ENCODE assay signal across 17 mouse cellular contexts in the genomic region with DNA sequence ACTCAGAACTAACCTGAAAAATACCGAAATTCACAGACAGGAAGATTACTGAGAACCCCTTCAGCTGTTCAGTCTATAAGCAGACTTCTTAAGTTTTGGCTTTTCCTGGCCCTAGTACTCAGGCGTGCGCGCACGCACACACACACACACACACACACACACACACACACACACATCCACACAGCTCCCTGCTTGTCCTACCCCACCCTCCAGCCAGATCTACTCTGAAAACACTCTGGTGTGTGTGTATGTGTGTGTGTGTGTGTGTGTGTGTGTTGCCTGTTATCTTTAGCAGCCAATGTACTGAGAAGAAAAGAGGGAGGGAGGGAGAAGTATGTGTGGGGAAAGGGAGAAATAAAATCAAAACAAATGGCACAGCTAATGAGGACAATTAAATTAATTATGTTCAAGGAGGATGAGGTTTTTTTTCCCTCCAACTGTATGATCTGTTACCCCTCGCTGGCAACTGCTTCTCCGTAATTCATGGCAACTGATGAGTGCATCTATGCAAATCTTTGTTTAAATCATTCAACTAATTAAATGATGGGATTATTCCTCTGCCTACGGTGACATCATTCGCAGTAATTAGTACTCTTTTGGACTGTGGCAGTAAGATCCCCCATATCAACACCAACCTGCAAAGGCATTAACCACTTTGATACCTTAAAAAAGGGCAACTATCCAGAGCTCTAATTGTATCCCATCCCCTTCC.
DNase-seq lines count a peak whose midpoint lies in the region; ATAC-seq and TF ChIP-seq lines count a peak whose summit lies in the region.
"Had no signal": no experiment of that assay in that cellular context is flagged by ENCODE, and none has a peak within 500 bp of the region (broad histone marks: within the 10 kb centered on the region; RNA-seq: fewer than 3 reads in every experiment).

No protein-coding gene starts in this region.

- DNase-seq in lung, postnatal 10 days, result no peak
- DNase-seq in midbrain, embryonic 10.5 days (ENCODE audit: low spot score), result no peak
- DNase-seq in liver, postnatal 0 days, result no peak
- DNase-seq in heart, postnatal 36 days, result no peak
- DNase-seq: adrenal gland, adult 2 months; B cell, adult 2 months; cerebellum, adult 18-20 months; heart, adult 2 months; kidney, postnatal 4 days had no signal

- no peak overlapping the region for H3K27ac ChIP-seq in lung, embryonic 16.5 days (ENCODE audit: low read length)
- H3K27ac ChIP-seq in forebrain, embryonic 13.5 days, result peak overlapping the region; percentile 63
- no peak overlapping the region for H3K27ac ChIP-seq in midbrain, embryonic 10.5 days (replicated peaks)
- H3K27ac ChIP-seq in neural tube, embryonic 14.5 days (ENCODE audit: low read depth, low read length), result no peak overlapping the region
- H3K27ac ChIP-seq in liver, postnatal 0 days (ENCODE audit: low read depth), result no peak overlapping the region
- no peak overlapping the region for H3K27ac ChIP-seq in kidney, embryonic 15.5 days
- H3K27ac ChIP-seq: embryonic facial prominence, embryonic 13.5 days; heart, adult 2 months had no signal

- intact Hi-C loops in heart, postnatal 36 days (cut with DNase I), result no loop called here

- no peaks in the 10 kb centered on the region for H3K9me3 ChIP-seq in lung, embryonic 16.5 days (ENCODE audit: control insufficient read depth, low read length)
- H3K9me3 ChIP-seq in forebrain, embryonic 13.5 days (replicated peaks), result no peaks in the 10 kb centered on the region
- H3K9me3 ChIP-seq in midbrain, embryonic 10.5 days (replicated peaks), result no peaks in the 10 kb centered on the region
- H3K9me3 ChIP-seq in neural tube, embryonic 14.5 days (ENCODE audit: control insufficient read depth, low read length), result no peaks in the 10 kb centered on the region
- H3K9me3 ChIP-seq in liver, postnatal 0 days (ENCODE audit: low read length), result no peaks in the 10 kb centered on the region
- H3K9me3 ChIP-seq in kidney, embryonic 15.5 days (replicated peaks), result no peaks in the 10 kb centered on the region
- H3K9me3 ChIP-seq: embryonic facial prominence, embryonic 13.5 days had no signal

- no peak for TF ChIP-seq CTCF in liver, postnatal 0 days (IDR thresholded peaks at IDR 0.05; ENCODE audit: low read depth)

- H3K4me1 ChIP-seq in lung, embryonic 16.5 days (replicated peaks; ENCODE audit: control insufficient read depth, insufficient read depth, low read length), result peaks cover 20% of the 10 kb centered on the region
- H3K4me1 ChIP-seq in forebrain, embryonic 13.5 days, result peaks cover 70% of the 10 kb centered on the region
- H3K4me1 ChIP-seq in midbrain, embryonic 10.5 days, result peaks cover 54% of the 10 kb centered on the region
- peaks cover 14% of the 10 kb centered on the region for H3K4me1 ChIP-seq in neural tube, embryonic 14.5 days (ENCODE audit: control insufficient read depth, insufficient read depth, low read length)
- H3K4me1 ChIP-seq in liver, postnatal 0 days (ENCODE audit: insufficient read depth), result no peaks in the 10 kb centered on the region
- H3K4me1 ChIP-seq in kidney, embryonic 15.5 days, result peaks cover 29% of the 10 kb centered on the region

- peak; percentile 56 for ATAC-seq in lung, embryonic 16.5 days (ENCODE audit: low read depth)
- peak; percentile 59 for ATAC-seq in forebrain, embryonic 13.5 days
- ATAC-seq in neural tube, embryonic 14.5 days (ENCODE audit: low read depth), result peak; percentile 18; the same call in 1 of the 2 replicates
- ATAC-seq in liver, postnatal 0 days, result no peak
- ATAC-seq in kidney, embryonic 15.5 days (replicated peaks; ENCODE audit: low FRiP score), result no peak
- ATAC-seq: intestine, embryonic 16.5 days; lung, postnatal 0 days had no signal

- no peaks in the 10 kb centered on the region for H3K36me3 ChIP-seq in lung, embryonic 16.5 days (ENCODE audit: control insufficient read depth, insufficient read depth, low read length)
- H3K36me3 ChIP-seq in forebrain, embryonic 13.5 days (ENCODE audit: poor library complexity, severe bottlenecking), result no peaks in the 10 kb centered on the region
- H3K36me3 ChIP-seq in midbrain, embryonic 10.5 days, result no peaks in the 10 kb centered on the region
- no peaks in the 10 kb centered on the region for H3K36me3 ChIP-seq in neural tube, embryonic 14.5 days (ENCODE audit: control insufficient read depth, insufficient read depth, low read length)
- H3K36me3 ChIP-seq in liver, postnatal 0 days (replicated peaks; ENCODE audit: insufficient read depth, low read length), result no peaks in the 10 kb centered on the region
- no peaks in the 10 kb centered on the region for H3K36me3 ChIP-seq in kidney, embryonic 15.5 days
- H3K36me3 ChIP-seq: embryonic facial prominence, embryonic 13.5 days had no signal

- no peak overlapping the region for H3K4me3 ChIP-seq in lung, embryonic 16.5 days (ENCODE audit: low read length)
- H3K4me3 ChIP-seq in forebrain, embryonic 13.5 days, result peak overlapping the region; percentile 28
- 0 out of 2 replicates have a peak overlapping the region, but pooled peaks have one; percentile 11 for H3K4me3 ChIP-seq in midbrain, embryonic 10.5 days
- H3K4me3 ChIP-seq in neural tube, embryonic 14.5 days (ENCODE audit: low read depth, low read length), result no peak overlapping the region; the same call in 1 of the 2 replicates
- H3K4me3 ChIP-seq in liver, postnatal 0 days (ENCODE audit: low read depth, low read length), result no peak overlapping the region
- H3K4me3 ChIP-seq in kidney, embryonic 15.5 days (replicated peaks), result no peak overlapping the region
- H3K4me3 ChIP-seq: embryonic facial prominence, embryonic 13.5 days; heart, adult 2 months had no signal

- H3K4me2 ChIP-seq in lung, embryonic 16.5 days (ENCODE audit: low read depth, low read length), result no peak overlapping the region
- H3K4me2 ChIP-seq in forebrain, embryonic 13.5 days, result peak overlapping the region; percentile 47
- H3K4me2 ChIP-seq in neural tube, embryonic 14.5 days (ENCODE audit: low read depth, low read length), result peak overlapping the region; percentile 18; the same call in 1 of the 2 replicates
- no peak overlapping the region for H3K4me2 ChIP-seq in liver, postnatal 0 days (ENCODE audit: low read depth, low read length)
- H3K4me2 ChIP-seq in kidney, embryonic 15.5 days, result no peak overlapping the region
- H3K4me2 ChIP-seq: embryonic facial prominence, embryonic 13.5 days; liver, embryonic 11.5 days had no signal

- peaks cover 8% of the 10 kb centered on the region for H3K27me3 ChIP-seq in lung, embryonic 16.5 days (ENCODE audit: control insufficient read depth, insufficient read depth, low read depth, low read length)
- H3K27me3 ChIP-seq in forebrain, embryonic 13.5 days, result no peaks in the 10 kb centered on the region
- H3K27me3 ChIP-seq in midbrain, embryonic 10.5 days (ENCODE audit: low read depth, poor library complexity, severe bottlenecking), result peaks cover 11% of the 10 kb centered on the region
- no peaks in the 10 kb centered on the region for H3K27me3 ChIP-seq in neural tube, embryonic 14.5 days (ENCODE audit: control insufficient read depth, insufficient read depth, low read length)
- H3K27me3 ChIP-seq in liver, postnatal 0 days (ENCODE audit: insufficient read depth, low read length), result peaks cover 16% of the 10 kb centered on the region; the same call in 1 of the 2 replicates
- peaks cover 72% of the 10 kb centered on the region for H3K27me3 ChIP-seq in kidney, embryonic 15.5 days

- no peak overlapping the region for H3K9ac ChIP-seq in lung, embryonic 16.5 days (ENCODE audit: low read length)
- H3K9ac ChIP-seq in forebrain, embryonic 13.5 days, result 0 out of 2 replicates have a peak overlapping the region, but pooled peaks have one; percentile 6
- no peak overlapping the region for H3K9ac ChIP-seq in neural tube, embryonic 14.5 days (replicated peaks; ENCODE audit: low read depth, low read length)
- no peak overlapping the region for H3K9ac ChIP-seq in liver, postnatal 0 days (replicated peaks)
- no peak overlapping the region for H3K9ac ChIP-seq in kidney, embryonic 15.5 days
- H3K9ac ChIP-seq: embryonic facial prominence, embryonic 13.5 days had no signal

- 61% methylated on average over 9 of the region's 9 CpGs for WGBS in lung, embryonic 16.5 days
- WGBS in forebrain, embryonic 13.5 days, result 27% methylated on average over 9 of the region's 9 CpGs
- 73% methylated on average over 9 of the region's 9 CpGs for WGBS in midbrain, embryonic 10.5 days
- 56% methylated on average over 9 of the region's 9 CpGs for WGBS in neural tube, embryonic 14.5 days
- WGBS in liver, postnatal 0 days (ENCODE audit: insufficient replicate concordance), result 76% methylated on average over 9 of the region's 9 CpGs
- 69% methylated on average over 9 of the region's 9 CpGs for WGBS in kidney, embryonic 15.5 days

- no peak for TF ChIP-seq EP300 in liver, postnatal 0 days (IDR thresholded peaks at IDR 0.05; ENCODE audit: low read depth)

Comparison
In these comparisons a context has a peak if more than half of its experiments do, and no peak if none do; other contexts are left out.
1. ATAC-seq: peak in lung, embryonic 16.5 days (single experiment), forebrain, embryonic 13.5 days (single experiment) and neural tube, embryonic 14.5 days (single experiment); none in liver, postnatal 0 days (single experiment) and kidney, embryonic 15.5 days (single experiment).
2. H3K4me2 ChIP-seq: peak in forebrain, embryonic 13.5 days (single experiment) and neural tube, embryonic 14.5 days (single experiment); none in lung, embryonic 16.5 days (single experiment), liver, postnatal 0 days (single experiment) and kidney, embryonic 15.5 days (single experiment).
3. H3K4me3 ChIP-seq: peak in forebrain, embryonic 13.5 days (single experiment) and midbrain, embryonic 10.5 days (single experiment); none in lung, embryonic 16.5 days (single experiment), neural tube, embryonic 14.5 days (single experiment), liver, postnatal 0 days (single experiment) and kidney, embryonic 15.5 days (single experiment).